Mouse (Mus musculus): Measurements from ENCODE around the gene B4galnt1. TPM values are rescaled to one million over a fixed set of nuclear protein-coding genes. Genes with fewer than 3 reads are reported as not detected.
"Not testable (repeated sequence)": the region's sequence is repeated elsewhere in the genome, so short reads cannot be mapped to it uniquely, and the experiment has no call there.

The B4galnt1 gene
- polyA plus RNA-seq, 1 experiment from 2014 or later: 2.4 TPM

DNA sequence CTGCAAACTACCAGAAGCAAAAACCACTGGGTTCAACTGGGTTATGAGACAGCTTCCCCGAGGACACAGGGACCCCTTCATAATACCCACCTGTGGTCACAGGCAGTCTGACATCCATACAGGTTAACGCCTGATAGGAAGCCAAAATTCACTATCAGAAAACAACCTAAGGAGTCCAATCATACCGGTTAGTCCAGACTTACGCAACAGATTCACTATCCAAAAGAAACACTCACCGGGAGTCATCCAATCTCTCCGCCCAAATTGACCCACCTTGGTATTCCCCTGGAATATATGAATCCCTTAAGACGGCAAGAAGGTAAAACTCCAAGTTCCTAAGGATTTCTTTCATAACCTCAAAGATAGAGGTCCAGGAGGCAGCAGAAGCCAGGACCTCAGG is 20.5 kb upstream of the B4galnt1 start:
- ATAC-seq (ENCODE audit: insufficient number of reproducible peaks, low FRiP score): no peak
- WGBS: 80% methylated on average over 7 of the region's 7 CpGs

DNA sequence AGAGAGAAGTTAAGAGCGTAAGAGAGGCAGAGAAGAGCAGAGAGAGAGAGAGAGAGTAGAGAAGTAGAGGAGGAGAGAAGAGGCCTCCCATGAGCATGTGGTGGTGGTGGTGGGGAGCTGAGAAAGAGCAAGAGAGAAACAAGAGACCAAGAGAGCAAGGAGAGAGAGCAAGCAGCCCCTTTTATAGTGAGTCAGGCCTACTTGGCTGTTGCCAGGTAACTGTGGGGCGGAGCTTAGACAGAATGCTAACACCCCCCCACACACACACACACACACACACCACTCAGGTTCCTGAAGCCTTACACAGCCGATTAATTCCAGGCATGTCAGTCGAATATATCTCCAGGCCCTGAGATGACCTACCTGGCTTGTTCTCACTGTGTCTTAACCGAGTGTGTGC is 19.7 kb upstream of the B4galnt1 start:
- Histone ChIP-seq H3K27ac (ENCODE audit: poor library complexity, severe bottlenecking) (no peak overlapping the region), H3K4me3 (no peak overlapping the region), H3K4me2 (no peak overlapping the region), H3K9ac (no peak overlapping the region), H3K36me3 (no peaks in the 10 kb centered on the region), H3K4me1 (replicated peaks) (no peaks in the 10 kb centered on the region), H3K27me3 (replicated peaks) (no peaks in the 10 kb centered on the region), H3K9me3 (replicated peaks) (no peaks in the 10 kb centered on the region)
- WGBS: 70% methylated on average over 5 of the region's 5 CpGs
- no peak for ATAC-seq (ENCODE audit: insufficient number of reproducible peaks, low FRiP score)

More for the DNA sequence above, 20.5 kb upstream of the B4galnt1 start:
- H3K27me3 ChIP-seq (replicated peaks): no peaks in the 10 kb centered on the region
- H3K27ac ChIP-seq (ENCODE audit: poor library complexity, severe bottlenecking): no peak overlapping the region
- H3K4me1 ChIP-seq (replicated peaks): no peaks in the 10 kb centered on the region
- H3K4me3 ChIP-seq: no peak overlapping the region
- no peaks in the 10 kb centered on the region for H3K36me3 ChIP-seq
- no peaks in the 10 kb centered on the region for H3K9me3 ChIP-seq (replicated peaks)
- H3K9ac ChIP-seq: no peak overlapping the region
- no peak overlapping the region for H3K4me2 ChIP-seq

DNA sequence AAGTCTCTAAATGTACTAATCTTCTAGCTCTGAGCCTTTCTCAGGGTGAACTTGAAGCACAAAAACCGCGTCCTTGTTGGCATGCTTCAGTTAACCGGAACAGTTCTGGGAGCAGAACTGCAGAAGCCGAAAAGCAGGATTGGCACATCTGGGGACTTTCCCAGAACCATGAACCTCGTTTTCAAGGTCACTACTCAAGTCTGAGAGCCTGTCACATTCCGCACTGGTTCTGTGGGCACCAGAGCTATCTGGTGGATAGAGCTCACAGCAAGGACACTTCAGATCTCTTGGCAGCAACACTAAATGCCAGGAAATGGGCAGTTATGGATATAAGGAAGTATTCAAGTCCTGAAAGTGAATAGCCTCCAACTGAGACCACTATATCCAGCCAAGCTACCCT is 17.9 kb upstream of the B4galnt1 start:
- H3K9me3 ChIP-seq (replicated peaks): no peaks in the 10 kb centered on the region; the same call in 1 of the 2 replicates

DNA sequence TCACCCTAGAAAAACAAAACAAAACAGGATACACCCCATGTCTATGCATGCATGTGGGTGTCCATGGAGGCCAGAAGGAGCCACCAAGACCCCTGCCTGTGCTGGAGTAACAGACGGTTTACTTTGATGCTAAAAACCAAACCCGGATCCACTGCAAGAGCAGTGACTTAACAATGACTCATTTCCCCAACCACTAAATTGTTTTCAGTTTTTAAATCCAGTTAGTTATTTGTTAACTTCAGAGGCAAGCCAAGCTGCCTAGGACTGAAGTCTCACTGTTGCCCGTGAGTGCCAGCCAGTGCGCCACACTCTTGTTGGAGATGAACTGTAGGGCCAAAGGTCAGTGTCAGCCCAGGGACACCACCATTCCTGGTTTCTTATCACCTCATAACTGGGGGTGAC is 14.6 kb upstream of the B4galnt1 start:
- H3K4me2 ChIP-seq: no peak overlapping the region
- no peaks in the 10 kb centered on the region for H3K4me1 ChIP-seq (replicated peaks)
- WGBS: 71% methylated on average over 4 of the region's 4 CpGs
- H3K36me3 ChIP-seq: no peaks in the 10 kb centered on the region
- no peaks in the 10 kb centered on the region for H3K27me3 ChIP-seq (replicated peaks)
- H3K27ac ChIP-seq (ENCODE audit: poor library complexity, severe bottlenecking): no peak overlapping the region
- no peak for ATAC-seq (ENCODE audit: insufficient number of reproducible peaks, low FRiP score)
- no peak overlapping the region for H3K9ac ChIP-seq
- H3K4me3 ChIP-seq: no peak overlapping the region
- no peaks in the 10 kb centered on the region; the same call in 1 of the 2 replicates for H3K9me3 ChIP-seq (replicated peaks)

More for the DNA sequence above, 17.9 kb upstream of the B4galnt1 start:
- no peaks in the 10 kb centered on the region for H3K4me1 ChIP-seq (replicated peaks)
- H3K27me3 ChIP-seq (replicated peaks): no peaks in the 10 kb centered on the region
- no peaks in the 10 kb centered on the region for H3K36me3 ChIP-seq
- no peak overlapping the region for H3K9ac ChIP-seq
- H3K4me2 ChIP-seq: no peak overlapping the region
- H3K27ac ChIP-seq (ENCODE audit: poor library complexity, severe bottlenecking): no peak overlapping the region
- ATAC-seq (ENCODE audit: insufficient number of reproducible peaks, low FRiP score): no peak
- no peak overlapping the region for H3K4me3 ChIP-seq
- 72% methylated on average over 6 of the region's 6 CpGs for WGBS

- not testable (repeated sequence) for H3K27me3 ChIP-seq (replicated peaks); H3K36me3 ChIP-seq; ATAC-seq (ENCODE audit: insufficient number of reproducible peaks, low FRiP score); H3K4me3 ChIP-seq; H3K9ac ChIP-seq; H3K4me1 ChIP-seq (replicated peaks); H3K4me2 ChIP-seq; H3K27ac ChIP-seq (ENCODE audit: poor library complexity, severe bottlenecking); H3K9me3 ChIP-seq (replicated peaks)
- whole genome bisulfite sequencing: 76% methylated on average over 3 of the region's 3 CpGs
These were observed 13.8 kb upstream of the B4galnt1 start for GRCm38 (mm10) chr10:127151233-127151632.

- ATAC-seq (ENCODE audit: insufficient number of reproducible peaks, low FRiP score); H3K4me1 ChIP-seq (replicated peaks); H3K27me3 ChIP-seq (replicated peaks); H3K9ac ChIP-seq; H3K4me3 ChIP-seq; H3K27ac ChIP-seq (ENCODE audit: poor library complexity, severe bottlenecking); H3K9me3 ChIP-seq (replicated peaks); H3K36me3 ChIP-seq; H3K4me2 ChIP-seq: not testable (repeated sequence)
- 81% methylated on average over 10 of the region's 10 CpGs for WGBS
These were observed 12.5 kb upstream of the B4galnt1 start for GRCm38 (mm10) chr10:127152556-127152955.

GRCm38 (mm10) chr10:127153323-127153722 is 11.7 kb upstream of the B4galnt1 start:
- no peak for ATAC-seq (ENCODE audit: insufficient number of reproducible peaks, low FRiP score)
- Histone ChIP-seq H3K27ac (ENCODE audit: poor library complexity, severe bottlenecking) (no peak overlapping the region), H3K9ac (no peak overlapping the region), H3K9me3 (replicated peaks) (no peaks in the 10 kb centered on the region; the same call in 1 of the 2 replicates), H3K27me3 (replicated peaks) (no peaks in the 10 kb centered on the region), H3K4me1 (replicated peaks) (no peaks in the 10 kb centered on the region), H3K36me3 (no peaks in the 10 kb centered on the region), H3K4me3 (no peak overlapping the region), H3K4me2 (no peak overlapping the region)
- 91% methylated on average over 7 of the region's 7 CpGs for WGBS

GRCm38 (mm10) chr10:127154241-127154640 is 10.8 kb upstream of the B4galnt1 start:
- Histone ChIP-seq H3K36me3 (no peaks in the 10 kb centered on the region), H3K4me1 (replicated peaks) (no peaks in the 10 kb centered on the region), H3K27ac (ENCODE audit: poor library complexity, severe bottlenecking) (no peak overlapping the region), H3K27me3 (replicated peaks) (no peaks in the 10 kb centered on the region), H3K4me3 (no peak overlapping the region), H3K9ac (no peak overlapping the region), H3K4me2 (no peak overlapping the region), H3K9me3 (replicated peaks) (no peaks in the 10 kb centered on the region; the same call in 1 of the 2 replicates)
- WGBS: 86% methylated on average over 2 of the region's 2 CpGs
- no peak for ATAC-seq (ENCODE audit: insufficient number of reproducible peaks, low FRiP score)

DNA sequence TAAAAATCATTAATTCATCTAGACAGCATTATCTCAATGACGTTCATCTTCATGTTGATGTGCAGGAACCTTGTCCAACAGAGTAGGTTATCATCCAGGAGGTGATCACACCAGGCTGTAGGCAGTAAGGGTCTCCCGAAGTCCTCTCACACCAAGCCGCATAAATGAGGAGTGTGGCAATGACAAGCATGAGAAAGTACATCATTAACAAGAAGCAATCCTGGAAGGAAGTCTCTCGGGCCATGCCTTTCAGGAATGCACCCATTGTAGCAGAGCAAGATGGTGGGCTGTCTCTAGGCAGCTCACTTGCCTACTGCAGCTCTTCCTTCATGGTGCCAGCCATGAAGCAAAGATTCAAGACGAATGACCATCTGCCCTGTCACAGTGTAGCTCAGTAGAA is 10.4 kb upstream of the B4galnt1 start:
- no peaks in the 10 kb centered on the region for H3K36me3 ChIP-seq
- H3K4me3 ChIP-seq: no peak overlapping the region
- no peaks in the 10 kb centered on the region; the same call in 1 of the 2 replicates for H3K9me3 ChIP-seq (replicated peaks)
- H3K4me1 ChIP-seq (replicated peaks): no peaks in the 10 kb centered on the region
- no peak overlapping the region for H3K9ac ChIP-seq
- no peak overlapping the region for H3K4me2 ChIP-seq
- H3K27me3 ChIP-seq (replicated peaks): no peaks in the 10 kb centered on the region
- no peak for ATAC-seq (ENCODE audit: insufficient number of reproducible peaks, low FRiP score)
- WGBS: 77% methylated on average over 5 of the region's 5 CpGs
- no peak overlapping the region for H3K27ac ChIP-seq (ENCODE audit: poor library complexity, severe bottlenecking)

DNA sequence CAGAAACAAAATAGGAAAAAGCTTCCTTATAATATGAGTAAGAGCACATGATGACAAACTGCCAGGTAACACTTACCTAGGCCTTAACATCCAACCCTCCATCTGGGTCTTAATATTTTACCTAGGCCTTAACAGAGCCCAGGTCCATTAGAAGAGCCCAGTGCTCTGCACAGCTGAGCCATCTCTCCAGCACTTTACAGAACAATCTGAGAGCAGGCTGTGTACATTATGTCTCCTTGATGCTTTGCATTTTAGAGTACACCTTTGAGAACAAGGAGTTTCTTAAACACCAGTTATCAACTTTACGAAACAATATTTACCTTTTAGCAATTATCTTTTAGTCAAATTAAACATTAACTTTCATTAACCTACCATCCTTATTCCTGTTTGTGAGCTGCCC is 8.9 kb upstream of the B4galnt1 start:
- Histone ChIP-seq H3K36me3 (no peaks in the 10 kb centered on the region), H3K27me3 (replicated peaks) (no peaks in the 10 kb centered on the region), H3K4me2 (no peak overlapping the region), H3K9me3 (replicated peaks) (no peaks in the 10 kb centered on the region; the same call in 1 of the 2 replicates), H3K4me3 (no peak overlapping the region), H3K9ac (no peak overlapping the region), H3K4me1 (replicated peaks) (no peaks in the 10 kb centered on the region), H3K27ac (ENCODE audit: poor library complexity, severe bottlenecking) (no peak overlapping the region)
- whole genome bisulfite sequencing: 93% methylated on average over 1 of the region's 1 CpGs
- ATAC-seq (ENCODE audit: insufficient number of reproducible peaks, low FRiP score): no peak

- no peak overlapping the region for H3K27ac ChIP-seq (ENCODE audit: poor library complexity, severe bottlenecking)
- H3K4me2 ChIP-seq: no peak overlapping the region
- no peaks in the 10 kb centered on the region for H3K27me3 ChIP-seq (replicated peaks)
- WGBS: 89% methylated on average over 1 of the region's 1 CpGs
- no peaks in the 10 kb centered on the region for H3K36me3 ChIP-seq
- no peak overlapping the region for H3K4me3 ChIP-seq
- H3K9me3 ChIP-seq (replicated peaks): no peaks in the 10 kb centered on the region; the same call in 1 of the 2 replicates
- no peaks in the 10 kb centered on the region for H3K4me1 ChIP-seq (replicated peaks)
- no peak for ATAC-seq (ENCODE audit: insufficient number of reproducible peaks, low FRiP score)
- H3K9ac ChIP-seq: no peak overlapping the region
These were observed 8.5 kb upstream of the B4galnt1 start for GRCm38 (mm10) chr10:127156511-127156910.

- H3K27ac ChIP-seq (ENCODE audit: poor library complexity, severe bottlenecking): no peak overlapping the region
- H3K4me2 ChIP-seq: no peak overlapping the region
- H3K36me3 ChIP-seq: no peaks in the 10 kb centered on the region
- no peak overlapping the region for H3K4me3 ChIP-seq
- H3K9ac ChIP-seq: no peak overlapping the region
- 56% methylated on average over 3 of the region's 3 CpGs for WGBS
- H3K27me3 ChIP-seq (replicated peaks): peaks cover 8% of the 10 kb centered on the region
- H3K9me3 ChIP-seq (replicated peaks): no peaks in the 10 kb centered on the region
- no peaks in the 10 kb centered on the region for H3K4me1 ChIP-seq (replicated peaks)
- ATAC-seq (ENCODE audit: insufficient number of reproducible peaks, low FRiP score): no peak
These were observed 6.6 kb upstream of the B4galnt1 start for GRCm38 (mm10) chr10:127158471-127158870.
